Mouse (Mus musculus): ENCODE data around the gene Tmem104. TPM values are rescaled to one million over a fixed set of nuclear protein-coding genes. Genes with fewer than 3 reads are reported as not detected.
A peak's percentile ranks its signal among the peaks of the same experiment; 100 is the strongest.

Gene Tmem104
- 10 to 100 TPM; 10.9 to 12.9 TPM for total RNA-seq (2021)
- long read RNA-seq, experiment 1, full-length matches to known transcripts, result 10 of 11 reads
- long read RNA-seq, experiment 1, partial matches to known transcripts, result 0 of 11 reads
- long read RNA-seq, experiment 1, other reads (novel, unspliced or antisense), result 1 of 11 reads
- long read RNA-seq, experiment 2, partial matches to known transcripts, result 0 of 2 reads
- long read RNA-seq, experiment 2, other reads (novel, unspliced or antisense), result 2 of 2 reads

DNA sequence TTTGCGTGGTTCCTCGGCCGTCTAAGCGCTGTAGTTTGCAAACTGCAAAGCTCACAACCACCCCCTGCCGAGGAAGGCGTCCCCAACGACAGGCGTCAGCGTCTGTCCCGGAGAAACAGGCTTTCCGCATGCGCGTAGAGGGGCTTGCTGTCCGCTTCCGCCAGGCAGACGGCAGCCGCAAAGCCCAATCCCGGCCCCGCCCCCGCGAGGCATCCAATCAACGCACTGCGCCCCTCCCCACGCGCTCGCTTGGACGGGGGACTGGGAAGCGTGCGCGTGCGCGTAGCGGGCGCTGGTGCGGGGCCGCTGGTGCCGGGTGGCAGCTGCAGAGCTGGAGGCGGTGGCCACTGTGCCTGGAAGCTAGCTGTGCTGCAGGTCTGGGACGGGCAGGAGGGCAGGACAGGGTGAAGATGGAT lies at the start of gene Tmem104:
Tmem104 (plus strand) TSS at position 264 of the 416 bp plus-strand sequence.
- peak; percentile 99 for DNase-seq

DNA sequence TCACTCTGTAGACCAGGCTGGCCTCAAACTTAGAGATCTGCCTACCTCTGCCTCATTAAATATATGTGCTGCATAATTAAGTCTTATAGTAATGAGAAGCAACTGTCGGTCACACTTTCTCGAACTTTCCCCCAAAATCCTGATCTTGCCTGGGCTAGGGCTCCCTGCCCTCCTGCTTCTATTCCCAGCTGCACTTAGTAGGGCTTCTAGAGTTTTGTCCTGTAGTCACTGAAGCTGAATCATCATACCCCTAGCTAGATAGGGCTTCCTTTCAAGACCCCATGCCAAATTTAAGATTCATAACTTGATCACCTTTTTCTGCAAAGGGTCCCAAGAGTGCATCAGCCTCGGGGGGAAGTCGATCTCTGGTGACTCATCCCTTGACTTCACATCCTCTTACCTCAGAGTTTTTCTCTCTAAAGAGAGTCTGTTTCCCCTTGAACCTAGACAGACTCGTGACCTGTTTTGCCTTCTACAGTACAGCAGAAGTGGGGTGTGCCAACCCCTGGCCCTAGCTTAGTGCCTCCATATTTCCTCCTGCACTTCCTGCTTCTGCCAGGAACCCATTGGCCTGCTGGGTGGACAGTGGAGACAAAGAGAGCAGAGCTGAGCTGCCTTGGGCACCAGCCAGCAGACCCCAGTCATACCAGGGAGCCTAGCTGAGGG lies 48.6 kb upstream of the Tmem104 start:
- DNase-seq, result no peak

DNA sequence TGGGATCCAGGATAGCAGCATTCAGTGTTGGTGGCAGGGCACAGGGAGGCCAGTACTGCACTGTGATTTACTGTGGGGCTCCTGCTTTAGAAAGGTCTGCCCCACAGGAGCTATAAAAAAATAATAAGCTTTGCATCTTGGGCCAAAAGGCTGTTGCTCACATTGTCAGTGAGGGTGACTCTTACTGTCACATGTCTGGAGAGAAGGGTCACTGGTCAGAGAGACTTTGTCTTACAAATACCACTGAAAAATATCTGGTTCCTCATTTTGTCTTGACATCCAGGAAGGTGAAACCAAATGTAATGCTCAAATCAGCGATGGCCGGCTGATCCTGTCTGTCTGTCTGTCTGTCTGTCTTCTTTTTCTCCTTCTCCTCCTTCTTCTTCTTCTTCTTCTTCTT lies 45.3 kb upstream of the Tmem104 start:
- no peak for DNase-seq

DNA sequence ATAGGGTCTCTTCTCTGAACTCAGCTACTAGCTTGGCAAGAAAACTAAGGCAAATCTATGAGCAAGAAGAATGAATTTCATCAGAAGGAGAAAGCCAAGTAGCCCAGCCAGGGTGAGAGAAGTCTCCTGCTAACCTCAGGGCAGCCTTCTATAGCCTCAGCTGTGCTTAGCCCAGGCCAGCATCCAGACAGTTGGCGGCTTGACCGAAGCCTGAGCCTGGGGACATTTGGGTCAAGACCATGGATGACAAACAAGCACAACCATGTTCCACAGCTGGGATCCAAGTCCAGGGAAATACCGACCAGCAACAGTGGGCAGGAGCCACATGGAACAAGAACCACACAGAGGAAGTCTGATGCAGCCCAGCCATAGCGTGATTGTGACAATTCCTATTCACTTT lies 39.5 kb upstream of the Tmem104 start:
- DNase-seq, result no peak

DNA sequence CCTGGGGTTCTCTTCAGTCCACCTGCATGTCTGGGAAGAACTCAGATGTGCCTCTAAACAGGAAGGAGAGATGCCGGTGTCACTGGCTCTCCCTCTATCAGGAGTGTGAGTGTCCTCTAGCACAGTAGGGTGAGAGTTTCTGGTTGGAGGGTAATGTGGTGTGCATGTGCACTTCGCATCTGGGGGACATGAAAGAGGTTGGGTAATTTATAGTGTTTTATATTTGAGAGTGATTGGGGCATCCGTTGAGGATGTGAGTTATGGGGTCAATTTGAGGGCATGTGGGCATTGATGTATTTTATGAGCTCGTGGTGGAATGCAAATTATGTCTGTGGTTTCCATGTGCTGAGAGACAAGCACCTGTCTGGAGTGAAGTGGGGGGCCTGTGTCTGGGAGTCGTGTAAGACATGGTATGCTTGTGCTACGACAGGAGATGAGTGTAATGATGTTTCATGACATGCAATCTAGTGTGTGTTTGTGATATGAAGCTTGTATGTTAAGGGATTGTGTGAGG lies 36.5 kb upstream of the Tmem104 start:
- DNase-seq, result no peak

DNA sequence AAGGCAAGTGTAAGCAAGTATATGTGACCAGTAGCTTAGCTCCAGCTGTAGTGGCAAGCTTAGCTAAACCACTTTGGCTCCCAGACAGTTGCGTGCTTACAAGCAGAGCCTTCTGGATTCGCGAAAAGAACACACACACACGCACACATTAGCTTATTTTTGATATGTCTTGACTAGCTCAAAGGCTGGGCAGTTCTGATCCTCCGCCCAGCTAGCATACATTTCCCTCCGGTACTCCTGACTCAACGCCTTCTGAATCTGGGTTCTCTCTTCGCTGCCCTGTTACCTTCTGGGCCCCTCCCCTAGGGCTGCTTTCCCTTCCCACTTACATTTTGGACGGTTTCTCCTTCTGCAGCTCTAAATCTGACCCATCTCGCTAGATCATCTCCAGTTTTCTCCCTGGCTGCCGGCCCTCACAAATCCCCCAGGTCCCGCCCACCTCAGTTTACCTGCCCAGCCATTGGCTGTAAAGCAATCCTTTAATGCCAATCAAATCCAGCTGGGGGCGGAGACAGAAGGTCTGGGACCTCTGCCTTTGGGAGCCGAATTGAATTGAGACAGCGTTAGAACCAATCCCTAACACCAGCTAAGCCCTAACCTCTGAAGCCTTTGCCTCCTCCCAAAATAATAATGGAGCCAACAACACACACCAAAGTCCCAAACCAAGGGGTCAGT lies 35.4 kb upstream of the Tmem104 start:
- peak; percentile 40 to 69 for DNase-seq

DNA sequence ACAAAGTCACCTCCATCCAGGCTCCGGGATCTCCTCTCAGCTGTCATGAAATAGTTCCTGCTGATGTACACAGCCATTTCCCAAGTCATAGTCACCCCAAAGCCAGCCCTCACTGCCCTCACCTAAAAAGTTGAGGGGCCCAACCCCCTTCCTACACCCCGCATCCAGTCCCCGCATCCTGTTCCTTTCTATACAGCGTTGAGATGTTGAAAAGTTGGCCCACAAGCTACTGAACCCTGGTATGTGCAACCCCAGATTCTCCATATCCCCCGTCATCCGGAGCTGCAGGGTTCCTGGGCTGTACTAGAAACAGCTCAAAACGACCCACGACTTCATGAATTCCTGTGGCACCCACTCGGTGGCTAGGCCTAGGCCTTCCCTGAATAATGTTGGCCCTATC lies 34.2 kb upstream of the Tmem104 start:
- no peak for DNase-seq

DNA sequence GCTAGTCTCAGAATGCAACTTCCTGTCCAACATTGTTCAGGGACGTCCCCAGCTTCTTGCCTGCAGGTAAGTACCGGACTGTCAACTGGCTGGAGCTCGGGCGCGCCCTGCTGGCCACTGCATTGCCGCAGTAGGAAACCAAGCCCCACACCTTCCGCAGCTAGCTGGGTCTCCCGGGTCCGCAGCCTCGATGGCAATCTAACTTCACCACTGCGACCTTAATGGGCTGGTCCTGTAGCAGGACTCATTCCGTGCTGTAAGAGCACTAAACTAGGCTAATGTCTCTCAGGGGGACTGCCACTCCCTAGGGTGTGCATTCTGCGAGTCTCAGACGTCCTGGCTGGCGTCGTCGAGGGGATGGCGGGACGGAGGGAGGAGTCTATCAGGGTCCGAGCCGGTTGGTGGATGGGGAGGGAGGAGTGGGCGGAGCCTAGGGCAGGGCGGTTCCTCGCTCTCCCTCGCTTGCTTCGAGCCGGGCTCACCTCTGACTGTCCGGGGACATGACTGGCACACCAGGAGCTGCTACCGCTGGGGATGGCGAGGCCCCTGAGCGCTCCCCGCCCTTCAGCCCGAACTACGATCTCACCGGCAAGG lies 33.5 kb upstream of the Tmem104 start:
- peak; percentile 83 for DNase-seq

DNA sequence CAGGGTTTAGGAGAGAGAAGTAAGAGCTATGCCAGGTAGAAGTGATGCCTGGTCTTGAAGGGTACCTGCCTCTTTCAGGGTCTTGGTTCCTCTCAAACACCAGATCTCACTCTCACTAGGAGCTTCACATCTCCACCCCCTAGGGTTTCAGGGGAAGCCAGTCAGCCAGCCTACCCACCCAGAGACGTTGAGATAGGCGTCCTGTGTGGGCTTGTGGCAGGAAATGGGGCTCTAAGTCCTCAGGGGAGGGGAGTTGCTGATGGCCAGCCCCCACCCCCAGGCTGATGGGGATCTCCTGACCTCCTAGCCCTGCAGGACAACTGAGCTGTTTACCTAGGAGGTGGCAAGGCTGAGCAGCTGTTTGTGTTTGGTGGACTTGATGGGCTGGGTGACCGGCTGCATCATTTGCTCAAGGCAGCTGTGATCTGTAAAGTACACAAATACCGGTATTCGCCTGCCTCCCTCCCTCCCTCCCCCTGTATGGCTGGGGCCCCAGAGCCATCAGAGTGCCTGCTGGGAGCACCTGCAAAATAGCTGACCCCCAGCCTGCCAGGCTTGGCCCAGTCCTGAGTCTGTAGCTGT lies 32.1 kb upstream of the Tmem104 start:
- peak in 1 of 2 experiments; percentile 5 for DNase-seq

DNA sequence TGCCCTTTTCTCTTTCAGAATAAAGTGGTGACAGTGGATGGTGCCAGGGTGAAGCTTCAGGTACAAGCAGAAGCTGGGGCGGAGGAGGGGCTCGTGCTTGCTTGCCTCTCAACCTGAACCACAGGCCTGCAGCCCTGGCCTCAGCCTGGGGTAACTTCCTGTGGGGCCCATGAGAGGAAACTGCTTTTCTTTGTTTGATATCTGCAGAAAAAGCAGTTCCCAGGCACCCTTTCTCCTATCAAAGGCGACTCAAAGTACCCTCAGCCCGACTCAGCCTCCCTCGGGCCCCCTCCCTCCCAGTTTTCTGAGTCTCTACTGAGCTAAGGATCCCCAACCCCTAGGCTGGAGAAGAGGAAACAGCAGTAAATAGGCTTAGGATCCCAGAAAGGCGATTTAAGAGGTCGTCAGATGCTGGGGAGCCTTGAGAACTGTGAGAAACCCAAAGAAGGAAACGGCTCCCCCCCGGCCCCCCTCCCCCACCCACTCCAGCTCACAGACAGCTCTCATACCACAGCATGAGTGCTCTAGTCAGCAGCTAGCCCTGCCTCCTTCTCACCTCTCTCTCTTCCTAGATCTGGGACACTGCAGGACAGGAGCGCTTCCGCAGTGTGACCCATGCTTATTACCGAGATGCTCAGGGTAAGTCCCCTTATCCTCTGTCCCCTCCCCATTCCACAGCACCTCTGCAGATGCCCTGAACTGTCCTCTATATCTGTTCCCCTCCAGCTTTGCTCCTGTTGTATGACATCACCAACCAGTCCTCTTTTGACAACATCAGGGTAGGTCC lies 29.2 kb upstream of the Tmem104 start:
- DNase-seq, result peak in 1 of 2 experiments; percentile 12

DNA sequence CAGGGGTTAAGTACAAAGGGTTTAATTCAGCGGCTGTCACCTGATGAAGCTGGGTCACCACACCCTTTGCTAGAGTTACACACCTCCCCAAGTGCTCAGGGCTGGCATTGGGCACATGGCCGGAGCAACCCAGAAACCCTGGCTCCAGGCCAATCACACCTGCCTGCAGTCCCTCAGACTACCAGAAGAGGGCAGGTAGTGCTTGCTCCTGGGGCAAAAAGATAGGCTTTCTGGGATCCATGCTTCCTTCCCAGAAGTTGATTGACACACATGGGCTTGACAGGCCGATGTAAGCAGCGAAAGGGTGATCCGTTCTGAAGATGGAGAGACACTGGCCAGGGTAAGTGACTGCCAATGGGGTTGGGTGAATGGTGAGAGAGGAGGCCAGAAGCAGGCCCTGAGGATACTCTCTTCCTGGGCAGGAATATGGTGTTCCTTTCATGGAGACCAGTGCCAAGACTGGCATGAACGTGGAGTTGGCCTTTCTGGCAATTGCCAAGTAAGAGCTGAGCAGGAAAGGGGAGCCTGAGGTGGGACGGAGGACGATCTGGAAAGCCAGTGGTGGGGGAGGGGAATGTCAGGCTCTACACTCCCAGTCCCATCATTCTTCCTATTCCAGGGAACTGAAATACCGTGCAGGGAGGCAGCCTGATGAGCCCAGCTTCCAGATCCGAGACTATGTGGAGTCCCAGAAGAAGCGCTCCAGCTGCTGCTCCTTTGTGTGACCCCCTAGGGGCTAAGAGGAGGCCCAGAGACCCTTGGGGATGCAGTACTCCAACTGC lies 27.1 kb upstream of the Tmem104 start:
- DNase-seq, result peak; percentile 74 to 90

DNA sequence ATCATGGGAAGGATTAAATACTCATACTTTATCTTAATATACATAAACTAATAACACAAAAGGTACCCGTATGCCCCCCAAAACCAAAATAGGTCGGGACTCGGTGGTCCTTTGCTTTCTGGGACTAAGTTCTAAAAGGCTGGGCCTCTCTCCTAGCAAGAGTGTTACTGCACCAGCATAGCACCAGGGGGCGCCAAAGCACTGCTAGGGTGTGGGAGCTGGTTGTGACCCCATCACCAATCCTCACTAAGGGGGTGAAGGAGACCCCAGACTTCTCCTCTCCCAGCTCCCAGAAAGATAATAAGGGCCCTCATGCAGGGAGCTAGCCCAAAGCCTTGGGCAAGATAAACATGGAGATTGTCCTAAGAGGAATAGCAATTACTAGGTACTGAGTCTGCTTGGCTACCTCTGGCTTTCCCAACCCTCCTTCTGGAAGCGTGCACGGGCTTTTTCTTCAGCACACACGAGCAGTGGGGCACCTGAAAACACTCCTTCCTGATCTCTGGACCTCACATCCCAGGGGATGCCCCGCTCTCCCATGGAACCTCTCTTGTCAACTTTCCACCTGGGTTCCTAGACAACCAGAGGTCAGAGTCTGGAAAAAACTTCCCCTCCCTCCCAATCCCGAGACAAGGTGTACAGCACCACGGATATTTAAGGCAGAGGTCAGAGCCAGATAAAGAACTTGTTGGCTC lies 26.3 kb upstream of the Tmem104 start:
- peak; percentile 78 to 93 for DNase-seq

DNA sequence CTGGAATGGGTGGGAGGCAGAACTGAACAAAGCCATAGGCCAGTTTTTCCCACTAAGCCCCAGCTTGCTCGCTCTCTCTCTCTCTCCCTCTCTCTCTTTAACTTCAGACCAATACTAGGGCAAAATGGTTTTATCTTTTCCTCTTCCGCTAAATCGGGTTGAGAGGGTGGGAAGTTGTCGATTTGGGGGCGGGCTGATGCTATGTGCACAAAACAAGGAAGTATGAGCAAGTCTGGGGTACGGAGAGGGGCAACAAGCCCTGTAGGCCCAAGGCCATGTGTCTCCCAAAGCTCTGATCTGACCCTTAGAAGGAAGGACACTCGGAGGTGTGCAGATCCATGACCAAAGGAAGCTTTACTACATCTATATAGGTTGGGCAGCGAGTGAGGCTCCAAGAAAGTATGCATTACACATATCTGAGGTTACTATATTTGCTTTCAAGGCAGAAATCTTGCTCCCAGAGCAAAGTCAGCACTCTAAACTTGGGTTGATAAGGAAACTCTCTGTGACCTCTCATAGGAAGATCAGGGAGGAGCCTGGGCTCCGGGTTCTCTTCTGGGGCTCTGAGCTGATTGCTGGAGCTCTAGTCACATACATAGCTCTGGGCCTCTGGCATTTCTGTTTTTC lies 25.6 kb upstream of the Tmem104 start:
- peak; percentile 38 to 46 for DNase-seq

DNA sequence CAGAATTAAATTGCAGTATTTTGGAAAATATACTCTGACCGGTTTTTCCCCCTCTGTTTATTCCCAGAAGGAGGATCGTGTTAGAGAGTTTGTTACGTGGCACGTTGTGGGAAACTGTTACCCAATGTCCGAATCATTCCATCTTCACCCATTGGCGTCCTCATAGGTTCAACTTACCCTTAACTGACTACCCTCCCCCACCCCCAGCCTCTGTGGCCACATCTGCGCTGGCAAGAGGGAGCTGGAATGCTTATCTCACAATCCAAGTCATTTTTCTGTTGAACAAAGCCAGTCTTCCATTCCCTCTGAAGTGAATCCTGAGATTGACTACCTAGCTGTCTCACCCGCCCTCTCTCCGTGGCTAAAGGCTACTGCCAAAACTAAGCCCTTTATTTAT lies 25.1 kb upstream of the Tmem104 start:
- peak in 1 of 2 experiments; percentile 25 for DNase-seq

DNA sequence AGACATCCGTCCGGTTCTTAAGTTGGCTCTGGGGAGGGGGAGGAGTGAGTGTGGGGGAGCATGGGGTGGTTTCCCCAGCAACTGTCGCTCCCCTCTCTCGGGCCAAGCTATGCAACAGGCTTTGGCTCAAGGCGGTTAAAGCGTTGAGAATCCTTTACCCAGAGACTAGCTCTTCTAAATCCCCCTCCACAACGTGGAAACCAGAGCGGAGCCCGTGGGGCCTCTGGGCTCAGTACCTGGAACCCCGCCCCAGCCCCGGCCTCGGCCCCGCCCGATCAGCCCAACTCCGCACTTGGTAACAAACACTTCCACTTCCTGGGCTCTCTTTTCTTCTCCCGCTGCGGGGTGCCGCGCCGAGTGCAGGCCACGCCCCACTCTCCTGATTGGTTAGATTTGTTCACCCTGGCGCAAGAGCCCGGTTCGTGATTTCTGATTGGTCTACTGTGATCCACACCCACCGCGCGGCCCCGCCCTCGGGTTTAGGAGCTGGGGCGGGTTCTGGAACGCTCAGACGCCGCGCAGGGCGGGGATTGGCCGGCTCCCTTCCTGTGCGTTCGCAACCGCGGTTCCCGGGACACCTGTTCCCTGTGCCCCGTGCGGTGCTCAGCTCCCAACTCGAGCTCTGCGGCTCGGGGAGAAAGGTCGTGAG lies 24.3 kb upstream of the Tmem104 start, which contains the start of gene Slc9a3r1:
Slc9a3r1 (plus strand) TSS at position 510 of the 649 bp plus-strand sequence.
- peak; percentile 99 for DNase-seq

DNA sequence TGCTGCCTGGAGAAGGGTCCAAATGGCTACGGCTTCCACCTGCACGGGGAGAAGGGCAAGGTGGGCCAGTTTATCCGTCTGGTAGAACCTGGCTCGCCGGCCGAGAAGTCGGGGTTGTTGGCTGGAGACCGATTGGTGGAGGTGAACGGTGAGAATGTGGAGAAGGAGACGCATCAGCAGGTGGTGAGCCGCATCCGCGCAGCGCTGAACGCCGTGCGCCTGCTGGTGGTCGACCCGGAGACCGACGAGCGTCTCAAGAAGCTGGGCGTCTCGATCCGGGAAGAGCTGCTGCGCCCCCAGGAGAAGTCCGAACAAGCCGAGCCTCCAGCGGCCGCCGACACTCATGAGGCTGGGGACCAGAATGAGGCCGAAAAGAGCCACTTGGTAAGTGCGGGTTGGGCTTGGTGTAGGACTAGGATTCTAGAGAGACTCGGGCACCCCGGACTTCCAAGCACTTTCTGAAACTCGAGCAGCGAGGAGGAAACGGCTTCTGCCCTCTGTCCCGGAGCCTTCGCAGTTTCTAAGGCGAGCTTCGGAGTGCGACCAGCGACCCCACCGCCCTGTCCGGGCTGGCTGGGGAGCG lies 23.6 kb upstream of the Tmem104 start:
- DNase-seq, result peak in 1 of 2 experiments; percentile 67

DNA sequence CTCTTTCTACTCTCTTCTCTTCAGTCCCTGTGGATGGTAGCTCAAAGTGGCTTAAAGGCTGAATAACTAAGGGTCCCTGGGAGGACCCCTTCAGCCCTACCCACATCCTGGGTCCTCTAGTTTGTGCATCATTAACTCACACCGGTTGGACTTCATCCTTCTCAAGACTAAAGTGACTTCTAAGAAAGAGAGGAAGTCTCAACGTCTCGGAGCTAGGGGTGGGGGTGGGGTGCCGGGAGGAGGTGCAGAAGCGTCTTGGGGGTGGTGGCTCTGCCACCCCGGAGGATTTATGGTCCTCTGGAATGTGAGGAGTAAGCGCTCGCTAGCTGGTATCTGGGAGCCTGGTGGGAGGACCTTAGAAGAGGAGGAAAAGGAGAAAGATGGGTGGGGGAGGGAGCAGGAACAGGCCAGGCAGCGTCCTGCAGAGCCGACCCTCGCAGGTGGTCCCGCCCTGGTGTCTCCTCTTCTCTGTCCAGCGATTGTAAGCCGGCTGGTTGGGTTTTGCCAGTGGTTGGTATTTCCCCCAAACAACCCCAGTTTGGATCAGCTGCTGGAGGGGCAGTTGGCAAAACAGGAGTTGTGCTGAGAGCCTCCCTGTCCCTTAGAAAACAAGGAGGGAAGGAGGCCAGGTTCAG lies 22.8 kb upstream of the Tmem104 start:
- DNase-seq, result peak in 1 of 2 experiments; percentile 24

DNA sequence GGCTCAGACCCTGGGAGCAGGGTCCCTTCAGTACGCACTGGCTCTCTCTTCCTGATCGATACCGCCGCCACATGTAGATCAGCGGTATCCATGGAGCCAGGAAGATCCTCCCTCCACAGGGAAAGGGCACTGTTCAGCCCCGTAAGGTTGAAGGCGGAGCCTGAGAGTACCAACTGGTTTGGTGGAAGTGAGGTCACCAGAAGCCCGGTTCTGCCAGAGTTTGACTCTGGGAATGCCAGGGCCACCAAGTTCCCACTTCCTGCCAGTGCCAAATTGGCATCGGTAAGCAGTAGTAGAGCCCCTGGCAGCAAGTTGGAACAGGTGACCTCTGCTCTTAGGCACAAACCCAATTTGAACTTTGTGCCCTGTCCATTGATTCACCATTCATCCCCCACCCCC lies 22.3 kb upstream of the Tmem104 start:
- DNase-seq, result peak; percentile 35 to 52

All from heart, adult 18-20 months (tissue).